Mouse (Mus musculus): ENCODE measurements around the gene B230118H07Rik.

Gene B230118H07Rik

GRCm38 (mm10) chr2:101581418-101581817, 67.9 kb downstream of the B230118H07Rik start:
- no peak for DNase-seq

GRCm38 (mm10) chr2:101580977-101581376, 68.4 kb downstream of the B230118H07Rik start:
- DNase-seq = no peak

GRCm38 (mm10) chr2:101580428-101580827, 68.9 kb downstream of the B230118H07Rik start:
- no peak for DNase-seq

GRCm38 (mm10) chr2:101580027-101580426, 69.3 kb downstream of the B230118H07Rik start:
- no peak for DNase-seq

GRCm38 (mm10) chr2:101577243-101577642, 72.1 kb downstream of the B230118H07Rik start:
- DNase-seq = no peak

- DNase-seq = no peak
Measured at GRCm38 (mm10) chr2:101569230-101569629, 80.1 kb downstream of the B230118H07Rik start.

- no peak for DNase-seq
Measured at GRCm38 (mm10) chr2:101567490-101567889, 81.8 kb downstream of the B230118H07Rik start.

- no peak for DNase-seq
Measured at GRCm38 (mm10) chr2:101563776-101564175, 85.6 kb downstream of the B230118H07Rik start.

GRCm38 (mm10) chr2:101563206-101563605, 86.1 kb downstream of the B230118H07Rik start:
- no peak for DNase-seq

GRCm38 (mm10) chr2:101559431-101559830, 89.9 kb downstream of the B230118H07Rik start:
- DNase-seq = no peak

GRCm38 (mm10) chr2:101555886-101556285, 93.4 kb downstream of the B230118H07Rik start:
- DNase-seq = no peak

GRCm38 (mm10) chr2:101553851-101554250, 95.5 kb downstream of the B230118H07Rik start:
- DNase-seq = no peak

GRCm38 (mm10) chr2:101552301-101552700, 97.0 kb downstream of the B230118H07Rik start:
- DNase-seq = no peak

- no peak for DNase-seq
Measured at GRCm38 (mm10) chr2:101551026-101551719, 98.2 kb downstream of the B230118H07Rik start.

- DNase-seq = no peak
Measured at GRCm38 (mm10) chr2:101550176-101550575, 99.2 kb downstream of the B230118H07Rik start.

GRCm38 (mm10) chr2:101548866-101549265, 100.5 kb downstream of the B230118H07Rik start:
- DNase-seq = no peak

GRCm38 (mm10) chr2:101545593-101545992, 103.7 kb downstream of the B230118H07Rik start:
- DNase-seq = no peak

GRCm38 (mm10) chr2:101543704-101544417, 105.5 kb downstream of the B230118H07Rik start:
- no peak for DNase-seq

GRCm38 (mm10) chr2:101536887-101537286, 112.4 kb downstream of the B230118H07Rik start:
- peak; percentile 60 for DNase-seq

GRCm38 (mm10) chr2:101533741-101534140, 115.6 kb downstream of the B230118H07Rik start:
- DNase-seq = no peak

GRCm38 (mm10) chr2:101525503-101526381, 123.6 kb downstream of the B230118H07Rik start:
- peak; percentile 27 for DNase-seq

GRCm38 (mm10) chr2:101525091-101525490, 124.2 kb downstream of the B230118H07Rik start:
- DNase-seq = no peak

GRCm38 (mm10) chr2:101520503-101520902, 128.8 kb downstream of the B230118H07Rik start:
- no peak for DNase-seq

Data from cerebellum, adult 11-12 months (tissue).